Mouse (Mus musculus) ES-E14 (cell line): Measurements from ENCODE around the gene Aen.

Experiments
- CHD2 ChIP-seq: IDR thresholded peaks from 2 replicates; pipeline ENCODE4 v1.6.1; 2014; ENCODE audit warnings: mild to moderate bottlenecking, low read depth, low read length, inconsistent platforms
- ZC3H11A ChIP-seq: IDR thresholded peaks from 2 replicates; pipeline ENCODE4 v1.6.1; 2012; ENCODE audit warnings: low read depth, mild to moderate bottlenecking, inconsistent platforms, low read length, borderline replicate concordance
- ZNF384 ChIP-seq: IDR thresholded peaks from 2 replicates; pipeline ENCODE4 v1.6.1; 2012; ENCODE audit warnings: low read depth, low read length, inconsistent platforms

- TF ChIP-seq CHD2 (no peak), ZC3H11A (no peak), ZNF384 (no peak)
Measured at GRCm38 (mm10) chr7:78881607-78882468, 13.8 kb upstream of the Aen start.
